Mouse (Mus musculus): Measurements from ENCODE around the gene Hcn1.

GRCm38 (mm10) chr13:117601331-117601965 is 672 bp upstream of the Hcn1 start:
- TF ChIP-seq POLR2A (IDR thresholded peaks at IDR 0.05; ENCODE audit: control insufficient read depth, low read depth, low read length) (no peak), CTCF (IDR thresholded peaks at IDR 0.05; ENCODE audit: control insufficient read depth, insufficient read depth, insufficient replicate concordance, low read depth, low read length) (no peak)
